Mouse (Mus musculus) neural tube, embryonic 15.5 days (tissue): ENCODE data around the gene Camta1. TPM values are rescaled to one million over a fixed set of nuclear protein-coding genes. Genes with fewer than 3 reads are reported as not detected.
A peak's percentile ranks its signal among the peaks of the same experiment; 100 is the strongest.

Source experiments
- ATAC-seq: fragments of 200-750 bp; cut with Nextera tagmentation; 2 replicates; pipeline ENCODE4 v1.8.0; 2017; ENCODE audit warnings: mild to moderate bottlenecking, moderate TSS enrichment, moderate library complexity; ENCODE audit not compliant: low FRiP score
- H3K27ac ChIP-seq: fragments of 300-500 bp; sonication (generic); replicated peaks from 2 replicates; pipeline ENCODE4 v1.5.1; 2015; ENCODE audit warnings: mild to moderate bottlenecking, inconsistent platforms
- H3K27me3 ChIP-seq: fragments of 300-500 bp; sonication (generic); replicated peaks from 2 replicates; pipeline ENCODE4 v1.6.1; 2015; ENCODE audit warnings: inconsistent platforms
- H3K36me3 ChIP-seq: fragments of 300-500 bp; sonication (generic); 2 replicates; pipeline ENCODE4 v1.6.1; 2015; ENCODE audit warnings: inconsistent platforms
- H3K4me1 ChIP-seq: fragments of 300-500 bp; sonication (generic); 2 replicates; pipeline ENCODE4 v1.6.1; 2015; ENCODE audit warnings: inconsistent platforms
- H3K4me2 ChIP-seq: fragments of 300-500 bp; sonication (generic); 2 replicates; pipeline ENCODE4 v1.6.1; 2015; ENCODE audit warnings: inconsistent platforms, mild to moderate bottlenecking, moderate library complexity
- H3K4me3 ChIP-seq: fragments of 300-500 bp; sonication (generic); replicated peaks from 2 replicates; pipeline ENCODE4 v1.5.1; 2015; ENCODE audit warnings: mild to moderate bottlenecking, inconsistent platforms
- H3K9ac ChIP-seq: fragments of 300-500 bp; sonication (generic); replicated peaks from 2 replicates; pipeline ENCODE4 v1.6.1; 2015; ENCODE audit warnings: mild to moderate bottlenecking, inconsistent platforms
- H3K9me3 ChIP-seq: fragments of 300-500 bp; sonication (generic); replicated peaks from 2 replicates; pipeline ENCODE4 v1.6.1; 2016; ENCODE audit warnings: inconsistent platforms
- WGBS: fragments of 180-500 bp; shearing (Covaris S2); methylation state at CpG from one replicate; pipeline ENCODE4 v1.1.7; 2015; ENCODE audit warnings: mixed read lengths; 5-methylcytosine and 5-hydroxymethylcytosine counted together
- polyA plus RNA-seq: library from polyadenylated mRNA; unstranded; fragments of >200 nt; fragmentation: Nextera tagmentation; extraction: Ambion mirVana; gene quantifications from 2 replicates; pipeline ENCODE4 v1.2.1, GENCODE M21; 2015

Camta1 gene
- polyA plus RNA-seq, 1 experiment from 2014 or later = 161 TPM

- Histone ChIP-seq H3K9ac (no peak overlapping the region), H3K27me3 (no peaks in the 10 kb centered on the region), H3K4me3 (no peak overlapping the region), H3K36me3 (0 out of 2 replicates have a peak, but pooled peaks cover 4% of the 10 kb centered on the region), H3K4me2 (no peak overlapping the region), H3K27ac (0 out of 2 replicates have a peak overlapping the region, but pooled peaks have one; percentile 39), H3K4me1 (peaks cover 23% of the 10 kb centered on the region), H3K9me3 (no peaks in the 10 kb centered on the region)
- ATAC-seq = no peak
- WGBS = 83% methylated on average over 22 of the region's 22 CpGs
Measured at GRCm38 (mm10) chr4:151401685-151402397, 459.8 kb downstream of the Camta1 start.

DNA sequence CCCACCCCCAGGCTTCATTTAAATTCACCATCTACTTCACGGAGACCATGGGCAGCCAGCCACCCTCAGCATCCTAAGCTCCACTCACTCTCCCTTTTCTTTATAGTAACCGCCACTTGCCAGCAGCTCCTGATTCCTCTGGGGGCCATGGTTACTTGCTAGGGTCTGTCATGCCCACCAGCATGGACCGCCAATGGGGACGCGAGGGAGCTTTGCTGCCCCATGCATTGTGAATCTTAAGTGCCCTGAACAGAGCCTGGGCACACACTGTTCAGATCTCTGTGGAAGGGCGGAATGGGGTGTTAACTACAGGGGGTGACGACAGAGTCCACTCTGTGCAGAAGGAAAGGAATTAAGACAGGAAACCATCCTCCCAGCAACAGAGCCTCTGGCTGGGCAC, 465.1 kb downstream of the Camta1 start:
- peaks cover 26% of the 10 kb centered on the region for H3K4me1 ChIP-seq
- H3K4me3 ChIP-seq = no peak overlapping the region
- WGBS = 56% methylated on average over 7 of the region's 7 CpGs
- H3K4me2 ChIP-seq = no peak overlapping the region
- no peak overlapping the region for H3K9ac ChIP-seq
- H3K9me3 ChIP-seq = no peaks in the 10 kb centered on the region
- no peak overlapping the region for H3K27ac ChIP-seq
- H3K36me3 ChIP-seq = 0 out of 2 replicates have a peak, but pooled peaks cover 4% of the 10 kb centered on the region
- no peaks in the 10 kb centered on the region for H3K27me3 ChIP-seq
- ATAC-seq = peak; percentile 84

GRCm38 (mm10) chr4:151389345-151389744, 472.3 kb downstream of the Camta1 start:
- H3K4me2 ChIP-seq = no peak overlapping the region
- H3K4me1 ChIP-seq = peaks cover 53% of the 10 kb centered on the region
- ATAC-seq = no peak
- H3K27ac ChIP-seq = peak overlapping the region; percentile 64
- no peak overlapping the region for H3K9ac ChIP-seq
- WGBS = 18% methylated on average over 11 of the region's 11 CpGs
- H3K4me3 ChIP-seq = no peak overlapping the region
- no peaks in the 10 kb centered on the region for H3K36me3 ChIP-seq
- no peaks in the 10 kb centered on the region for H3K27me3 ChIP-seq
- H3K9me3 ChIP-seq = no peaks in the 10 kb centered on the region

GRCm38 (mm10) chr4:151386701-151387451, 474.8 kb downstream of the Camta1 start:
- peak overlapping the region; percentile 61 for H3K4me2 ChIP-seq
- peak overlapping the region; percentile 26 for H3K9ac ChIP-seq
- H3K9me3 ChIP-seq = no peaks in the 10 kb centered on the region
- no peaks in the 10 kb centered on the region for H3K36me3 ChIP-seq
- no peak for ATAC-seq
- peaks cover 44% of the 10 kb centered on the region for H3K4me1 ChIP-seq
- peak overlapping the region; percentile 64 for H3K27ac ChIP-seq
- WGBS = under 1% methylated on average over 24 of the region's 24 CpGs
- no peaks in the 10 kb centered on the region for H3K27me3 ChIP-seq
- H3K4me3 ChIP-seq = peak overlapping the region; percentile 26

- peak overlapping the region; percentile 26 for H3K4me3 ChIP-seq
Measured at GRCm38 (mm10) chr4:151385985-151386700, 475.5 kb downstream of the Camta1 start.

GRCm38 (mm10) chr4:151377731-151378130, 483.9 kb downstream of the Camta1 start:
- Histone ChIP-seq H3K27ac (0 out of 2 replicates have a peak overlapping the region, but pooled peaks have one; percentile 29), H3K9ac (no peak overlapping the region), H3K4me2 (no peak overlapping the region), H3K27me3 (no peaks in the 10 kb centered on the region), H3K36me3 (no peaks in the 10 kb centered on the region), H3K4me1 (peaks cover 22% of the 10 kb centered on the region), H3K4me3 (no peak overlapping the region), H3K9me3 (no peaks in the 10 kb centered on the region)
- no peak for ATAC-seq
- 68% methylated on average over 1 of the region's 1 CpGs for whole genome bisulfite sequencing

More at GRCm38 (mm10) chr4:151385985-151386700, 475.5 kb downstream of the Camta1 start:
- WGBS = 2% methylated on average over 12 of the region's 12 CpGs
- no peaks in the 10 kb centered on the region for H3K27me3 ChIP-seq
- peak; percentile 38 for ATAC-seq
- H3K4me2 ChIP-seq = peak overlapping the region; percentile 61
- peak overlapping the region; percentile 64 for H3K27ac ChIP-seq
- no peaks in the 10 kb centered on the region for H3K36me3 ChIP-seq
- H3K9ac ChIP-seq = no peak overlapping the region; the same call in 1 of the 2 replicates
- no peaks in the 10 kb centered on the region for H3K9me3 ChIP-seq
- H3K4me1 ChIP-seq = peaks cover 44% of the 10 kb centered on the region

DNA sequence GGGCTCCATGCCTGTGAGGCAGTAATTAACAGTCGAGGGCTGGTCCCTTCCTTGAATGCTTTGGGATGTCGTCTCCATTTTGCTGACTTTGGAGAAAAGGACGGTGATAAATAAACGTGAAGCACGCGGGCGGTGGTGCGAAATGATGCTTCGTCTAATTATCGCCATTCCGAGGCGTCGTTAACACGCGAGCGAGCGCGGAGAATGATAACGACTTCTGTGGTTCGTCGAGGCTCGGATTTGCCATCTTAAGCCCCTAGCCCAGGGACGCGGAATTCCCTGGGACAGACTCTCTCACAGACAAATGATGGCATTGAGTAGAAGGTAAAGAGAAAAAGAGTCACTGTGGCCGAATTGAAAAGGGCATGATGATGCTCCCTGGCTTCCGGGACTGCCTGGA, 485.4 kb downstream of the Camta1 start:
- peaks cover 22% of the 10 kb centered on the region for H3K4me1 ChIP-seq
- no peak overlapping the region for H3K9ac ChIP-seq
- no peaks in the 10 kb centered on the region for H3K9me3 ChIP-seq
- 25% methylated on average over 26 of the region's 26 CpGs for WGBS
- no peak overlapping the region for H3K4me3 ChIP-seq
- no peaks in the 10 kb centered on the region for H3K36me3 ChIP-seq
- peak overlapping the region; percentile 51 for H3K27ac ChIP-seq
- H3K27me3 ChIP-seq = no peaks in the 10 kb centered on the region
- H3K4me2 ChIP-seq = peak overlapping the region; percentile 19; the same call in 1 of the 2 replicates
- ATAC-seq = no peak

GRCm38 (mm10) chr4:151372855-151373566, 488.7 kb downstream of the Camta1 start:
- H3K4me3 ChIP-seq = no peak overlapping the region
- no peak overlapping the region for H3K27ac ChIP-seq
- no peak overlapping the region for H3K4me2 ChIP-seq
- H3K27me3 ChIP-seq = no peaks in the 10 kb centered on the region
- H3K9ac ChIP-seq = no peak overlapping the region
- WGBS = 66% methylated on average over 12 of the region's 12 CpGs
- no peak for ATAC-seq
- H3K36me3 ChIP-seq = no peaks in the 10 kb centered on the region
- no peaks in the 10 kb centered on the region for H3K9me3 ChIP-seq
- peaks cover 28% of the 10 kb centered on the region for H3K4me1 ChIP-seq

GRCm38 (mm10) chr4:151366941-151367545, 494.6 kb downstream of the Camta1 start:
- 19% methylated on average over 14 of the region's 14 CpGs for WGBS
- Histone ChIP-seq H3K9me3 (no peaks in the 10 kb centered on the region), H3K4me3 (no peak overlapping the region), H3K4me1 (peaks cover 35% of the 10 kb centered on the region), H3K4me2 (no peak overlapping the region), H3K27me3 (no peaks in the 10 kb centered on the region), H3K27ac (peak overlapping the region; percentile 58), H3K36me3 (no peaks in the 10 kb centered on the region), H3K9ac (no peak overlapping the region)
- ATAC-seq = peak; percentile 82

- no peaks in the 10 kb centered on the region for H3K27me3 ChIP-seq
- ATAC-seq = no peak
Measured at GRCm38 (mm10) chr4:151360976-151361673, 500.6 kb downstream of the Camta1 start.

More at GRCm38 (mm10) chr4:151360976-151361673, 500.6 kb downstream of the Camta1 start:
- H3K36me3 ChIP-seq = no peaks in the 10 kb centered on the region
- H3K27ac ChIP-seq = peak overlapping the region; percentile 74
- H3K4me1 ChIP-seq = peaks cover 45% of the 10 kb centered on the region
- H3K9ac ChIP-seq = no peak overlapping the region
- WGBS = 39% methylated on average over 20 of the region's 20 CpGs
- H3K4me2 ChIP-seq = no peak overlapping the region
- H3K9me3 ChIP-seq = no peaks in the 10 kb centered on the region
- H3K4me3 ChIP-seq = no peak overlapping the region
